Mouse (Mus musculus) liver, embryonic 14.5 days (tissue): ENCODE results near the gene Gm42420. TPM values are rescaled to one million over a fixed set of nuclear protein-coding genes. Genes with fewer than 3 reads are reported as not detected.
A peak's percentile ranks its signal among the peaks of the same experiment; 100 is the strongest.

Source experiments
- ATAC-seq: fragments of 200-750 bp; cut with Nextera tagmentation; 2 replicates; pipeline ENCODE4 v1.8.0; 2017; ENCODE audit warnings: moderate number of reproducible peaks, mild to moderate bottlenecking, moderate library complexity; ENCODE audit not compliant: insufficient read depth
- DNase-seq, 3 experiments: peaks; one replicate each; pipeline ENCODE4 v3.0.0-alpha.2; 2012 to 2013; ENCODE audit warnings: low read depth in 3 of 3, low spot score in 3 of 3
- H3K27ac ChIP-seq: fragments of 300-500 bp; sonication (generic); 2 replicates; pipeline ENCODE4 v1.5.1; 2014; ENCODE audit warnings: moderate library complexity, mild to moderate bottlenecking, control low read depth, inconsistent platforms
- H3K27me3 ChIP-seq: fragments of 300-500 bp; sonication (generic); 2 replicates; pipeline ENCODE4 v1.6.1; 2014; ENCODE audit warnings: mild to moderate bottlenecking, low read length, moderate library complexity; ENCODE audit not compliant: control insufficient read depth, insufficient read depth
- H3K36me3 ChIP-seq: fragments of 300-500 bp; sonication (generic); replicated peaks from 2 replicates; pipeline ENCODE4 v1.6.1; 2014; ENCODE audit warnings: low read depth; ENCODE audit not compliant: control insufficient read depth, insufficient read depth
- H3K4me1 ChIP-seq, 2 experiments: fragments of 200-500 bp in 1 of 2; fragments of 300-500 bp in 1 of 2; sonication (generic) in 1 of 2; replicated peaks; 2 replicates each; pipeline ENCODE4 v1.6.1; 2012 to 2014; ENCODE audit warnings: antibody characterized with exemption in 1 of 2, inconsistent platforms in 1 of 2, low read length in 1 of 2; ENCODE audit not compliant: control insufficient read depth in 2 of 2, insufficient read depth in 2 of 2
- H3K4me2 ChIP-seq: fragments of 300-500 bp; sonication (generic); 2 replicates; pipeline ENCODE4 v1.6.1; 2014; ENCODE audit warnings: low read depth, mild to moderate bottlenecking, control low read depth, moderate library complexity
- H3K4me3 ChIP-seq, 2 experiments: fragments of 200-500 bp in 1 of 2; fragments of 300-500 bp in 1 of 2; sonication (generic) in 1 of 2; 2 replicates each; pipeline ENCODE4 v1.5.1; 2012 to 2014; ENCODE audit warnings: low read depth in 2 of 2, low read length in 2 of 2, mild to moderate bottlenecking in 2 of 2, control low read depth in 1 of 2, inconsistent platforms in 1 of 2, moderate library complexity in 1 of 2; ENCODE audit not compliant: insufficient read depth in 1 of 2
- H3K9ac ChIP-seq: fragments of 300-500 bp; sonication (generic); replicated peaks from 2 replicates; pipeline ENCODE4 v1.6.1; 2014; ENCODE audit warnings: mild to moderate bottlenecking, control low read depth, moderate library complexity
- H3K9me3 ChIP-seq: fragments of 300-500 bp; sonication (generic); 2 replicates; pipeline ENCODE4 v1.6.1; 2016; ENCODE audit warnings: low read length, mixed read lengths; ENCODE audit not compliant: control insufficient read depth
- CTCF ChIP-seq: IDR thresholded peaks from 2 replicates; pipeline ENCODE4 v1.5.1; 2016; ENCODE audit warnings: antibody characterized with exemption, low read depth, control low read depth
- EP300 ChIP-seq: IDR thresholded peaks from 2 replicates; pipeline ENCODE4 v1.6.1; 2016; ENCODE audit warnings: antibody characterized with exemption, low read depth
- WGBS: fragments of 180-500 bp; shearing (Covaris S2); extraction: QIAGEN DNeasy Blood & Tissue Kit; methylation state at CpG from one replicate; pipeline ENCODE4 v1.1.7; 2014; ENCODE audit not compliant: insufficient replicate concordance; 5-methylcytosine and 5-hydroxymethylcytosine counted together
- polyA plus RNA-seq, 2 experiments: library from polyadenylated mRNA; depleted of rRNA in 1 of 2; stranded (reverse) in 1 of 2; unstranded in 1 of 2; fragments of >200 nt; fragmentation: Nextera tagmentation in 1 of 2; extraction: Ambion mirVana in 1 of 2; gene quantifications; 2 replicates each; pipeline versions ENCODE4 v1.2.1 to v1.2.3; 2012 to 2014

Gm42420 gene
- polyA plus RNA-seq, 2 experiments = 1.6 to 2.1 TPM

DNA sequence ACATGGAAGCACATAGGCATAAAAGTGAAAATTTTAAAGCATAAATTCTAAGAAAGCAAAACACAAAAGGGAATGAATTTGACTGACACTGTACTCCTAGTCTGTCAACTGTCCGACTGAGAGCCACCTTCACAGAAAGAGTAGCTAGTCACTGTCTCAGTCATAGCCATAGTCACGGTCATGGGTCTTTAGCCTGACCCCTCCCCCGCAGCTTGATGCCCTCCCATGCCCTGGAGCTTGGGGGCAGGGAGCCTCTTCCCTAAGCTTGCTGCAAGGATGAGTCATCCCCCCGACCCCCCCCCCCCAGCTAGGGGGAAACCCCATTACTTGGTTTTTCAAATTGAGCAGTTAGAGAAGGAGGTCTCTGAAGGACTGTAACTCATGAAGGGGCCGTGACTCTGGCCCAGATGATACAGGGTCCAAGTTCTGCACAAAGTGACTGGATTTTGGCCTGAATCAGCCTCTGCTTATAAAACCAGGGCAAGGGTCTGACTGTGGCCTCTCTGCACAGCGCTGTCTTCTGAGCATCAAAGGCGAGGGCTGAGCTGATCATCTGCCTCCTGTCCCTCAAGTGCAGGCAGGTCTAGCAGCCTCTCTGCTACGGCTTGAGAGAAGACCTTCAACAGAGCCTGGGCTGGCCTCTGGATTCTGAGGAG is 33.4 kb upstream of the Gm42420 start:
- 41% methylated on average over 8 of the region's 8 CpGs for WGBS
- no peak overlapping the region for H3K27ac ChIP-seq
- no peak for DNase-seq

DNA sequence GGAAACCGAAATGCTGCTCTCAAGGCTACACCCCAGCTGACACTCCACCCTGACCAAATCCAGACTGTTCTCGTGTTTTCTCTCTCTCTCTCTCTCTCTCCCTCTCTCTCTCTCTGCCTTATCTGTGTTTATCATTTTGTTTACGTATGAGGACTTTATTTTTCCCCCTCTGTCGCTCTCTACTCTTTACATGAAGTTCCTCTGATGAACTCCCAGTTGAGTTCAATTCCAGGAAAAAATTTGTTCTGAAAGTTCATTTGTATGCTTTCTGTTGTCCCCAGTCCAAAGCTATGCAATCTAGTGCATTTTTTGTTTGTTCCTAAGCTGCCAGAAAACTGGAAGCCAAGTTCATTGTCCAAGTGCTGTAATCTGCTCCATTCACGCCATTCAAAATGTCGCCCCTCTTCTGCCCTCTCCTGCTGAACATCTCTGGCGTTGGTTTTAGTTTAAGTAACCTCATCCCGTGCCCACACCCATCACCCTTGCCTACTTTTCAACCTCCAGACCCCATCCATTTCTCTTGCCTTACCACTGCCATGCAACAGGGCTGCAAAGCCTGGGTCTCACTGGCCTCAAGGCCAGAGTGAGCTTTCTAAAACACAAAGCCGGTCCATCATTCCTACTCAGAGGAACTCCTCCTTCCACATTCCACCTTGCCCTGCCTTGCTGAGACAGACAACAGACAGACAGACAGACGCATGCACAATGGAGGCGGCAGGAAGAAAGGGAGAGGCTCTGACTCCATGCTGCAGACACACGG is 30.5 kb upstream of the Gm42420 start:
- Histone ChIP-seq H3K27me3 (peaks cover 42% of the 10 kb centered on the region), H3K4me1 (peaks cover 0 to 2% of the 10 kb centered on the region in 2 experiments; a peak in 1 of 4 replicates), H3K9me3 (no peaks in the 10 kb centered on the region), H3K4me3 (no peak overlapping the region), H3K4me2 (no peak overlapping the region), H3K36me3 (no peaks in the 10 kb centered on the region), H3K9ac (no peak overlapping the region), H3K27ac (no peak overlapping the region)
- no peak for ATAC-seq
- WGBS = 61% methylated on average over 12 of the region's 12 CpGs
- TF ChIP-seq CTCF (no peak), EP300 (no peak)
- no peak for DNase-seq

More for the DNA sequence above, 33.4 kb upstream of the Gm42420 start:
- Histone ChIP-seq H3K27me3 (peaks cover 21% of the 10 kb centered on the region), H3K9me3 (no peaks in the 10 kb centered on the region), H3K4me1 (peaks cover 0 to 2% of the 10 kb centered on the region in 2 experiments; a peak in 1 of 4 replicates), H3K36me3 (no peaks in the 10 kb centered on the region), H3K4me2 (no peak overlapping the region), H3K9ac (no peak overlapping the region), H3K4me3 (no peak overlapping the region)
- no peak for ATAC-seq
- TF ChIP-seq EP300 (no peak), CTCF (no peak)

DNA sequence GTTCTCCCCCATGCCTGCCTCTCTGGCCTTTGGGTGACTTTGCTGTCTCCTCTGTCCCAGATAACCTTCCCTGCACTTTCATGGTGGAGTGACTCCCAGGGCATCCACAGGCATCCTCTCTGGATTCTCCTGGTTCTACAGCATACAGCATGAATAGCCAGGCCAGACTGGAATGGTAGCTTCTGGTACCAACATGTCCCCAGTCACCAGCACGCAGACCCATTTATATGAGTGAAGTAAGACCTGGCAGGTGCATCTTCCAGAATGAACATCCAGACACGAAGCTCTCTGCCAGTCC is 30.0 kb upstream of the Gm42420 start:
- no peak for DNase-seq
- 56% methylated on average over 2 of the region's 2 CpGs for WGBS
- Histone ChIP-seq H3K9me3 (no peaks in the 10 kb centered on the region), H3K36me3 (no peaks in the 10 kb centered on the region), H3K9ac (no peak overlapping the region), H3K4me1 (peaks cover 0 to 2% of the 10 kb centered on the region in 2 experiments; a peak in 1 of 4 replicates), H3K4me2 (no peak overlapping the region), H3K4me3 (no peak overlapping the region), H3K27ac (no peak overlapping the region), H3K27me3 (peaks cover 42% of the 10 kb centered on the region)
- ATAC-seq = no peak
- TF ChIP-seq CTCF (no peak), EP300 (no peak)

DNA sequence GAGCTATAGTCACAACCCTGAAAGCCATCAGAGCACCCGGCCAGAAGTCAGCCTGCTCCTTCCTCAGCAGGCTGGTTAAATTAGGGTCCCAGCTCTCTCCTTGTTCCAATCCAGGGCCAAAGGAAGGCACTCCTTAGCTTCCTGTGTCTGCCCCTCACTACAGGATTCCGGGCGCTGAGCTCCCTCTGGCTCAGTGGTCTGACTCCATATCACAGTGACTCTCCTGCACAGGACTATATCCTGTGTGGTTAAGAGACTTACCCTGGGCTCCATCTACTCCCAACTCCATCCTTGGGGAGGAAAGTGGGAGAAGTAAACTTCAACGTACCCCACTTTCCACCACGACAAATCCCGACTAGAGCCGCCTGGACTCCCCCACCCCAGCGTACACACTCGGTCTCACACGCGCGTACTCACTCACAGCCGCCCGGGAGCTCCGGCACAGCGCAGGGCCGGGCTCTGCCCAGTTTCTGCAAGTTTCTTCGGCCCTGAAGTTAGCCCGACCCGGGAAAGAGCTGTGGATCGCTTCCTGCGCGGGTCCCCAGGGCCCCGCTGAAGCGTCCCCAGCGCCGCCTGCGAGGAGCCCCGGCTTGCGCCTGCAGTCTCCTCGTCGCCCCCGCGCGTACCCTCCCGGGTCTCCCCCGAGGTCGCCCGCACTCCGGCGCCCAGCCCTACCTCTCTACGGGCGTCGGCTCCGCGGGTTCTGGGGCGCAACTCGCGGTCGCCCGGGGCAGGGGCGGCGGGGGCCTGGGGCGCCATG is 28.5 kb upstream of the Gm42420 start:
- ATAC-seq = peak; percentile 31
- no peak for DNase-seq
- TF ChIP-seq CTCF = no peak
- no peak for TF ChIP-seq EP300
- Histone ChIP-seq H3K27ac (no peak overlapping the region), H3K36me3 (no peaks in the 10 kb centered on the region), H3K9me3 (no peaks in the 10 kb centered on the region), H3K9ac (no peak overlapping the region), H3K4me3 (peak overlapping the region; percentile 51 to 57; a peak in 3 of 4 replicates), H3K27me3 (peaks cover 42% of the 10 kb centered on the region), H3K4me1 (peaks cover 1 to 3% of the 10 kb centered on the region in 2 experiments; a peak in 3 of 4 replicates), H3K4me2 (peak overlapping the region; percentile 60)
- 2% methylated on average over 54 of the region's 54 CpGs for WGBS
